Mouse (Mus musculus): ENCODE results near the gene Hic2.
"Not testable (repeated sequence)": the region's sequence is repeated elsewhere in the genome, so short reads cannot be mapped to it uniquely, and the experiment has no call there.

Hic2 gene

DNA sequence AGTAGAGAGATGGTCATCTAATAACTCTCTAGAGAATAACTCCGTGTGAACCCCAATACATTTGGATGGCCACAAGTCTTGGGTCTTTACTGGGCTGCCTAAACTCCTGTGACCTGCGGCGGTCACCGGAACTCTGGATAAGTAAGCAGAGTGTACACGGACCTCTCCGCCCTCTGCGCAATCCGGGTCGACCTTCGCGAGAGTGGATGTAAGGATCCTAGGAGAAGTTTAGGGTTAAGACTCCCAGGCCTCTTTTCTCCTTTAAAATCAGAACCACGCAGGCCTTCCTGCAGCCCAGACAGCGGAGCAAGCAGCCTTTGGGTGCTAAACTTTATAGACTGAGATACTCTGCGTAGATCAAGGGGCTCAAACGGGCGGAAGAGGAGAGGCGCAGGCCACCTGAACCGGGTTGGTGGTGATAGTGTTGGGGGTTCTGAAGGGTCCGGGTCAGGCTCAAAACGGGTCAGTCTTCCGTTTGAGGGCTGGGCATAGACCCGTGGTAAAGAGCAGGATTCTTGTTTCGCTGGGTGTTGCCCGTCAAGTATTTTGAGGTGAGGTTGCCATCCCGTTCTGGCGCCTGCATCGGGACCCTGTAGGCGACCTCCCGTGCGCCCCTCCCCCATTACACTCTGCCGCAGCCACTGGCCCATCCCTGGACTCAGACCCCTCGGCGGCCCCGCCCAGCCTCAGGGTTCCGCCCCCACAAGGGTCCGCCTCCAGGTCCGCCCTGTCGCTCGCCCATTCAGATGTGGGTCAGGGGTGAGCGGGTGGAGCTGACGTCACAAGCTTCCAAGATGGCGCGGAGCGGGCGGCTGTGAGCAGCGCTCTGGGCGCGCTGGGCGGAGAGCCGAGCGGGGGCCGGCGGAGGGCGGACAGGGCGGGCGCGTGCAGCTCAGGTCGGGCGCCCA lies at the start of gene Hic2:
TSS of gene Hic2 (plus strand) at position 779 of the 908 bp plus-strand sequence.
- peak; percentile 96 for DNase-seq (ENCODE audit: low spot score)

DNA sequence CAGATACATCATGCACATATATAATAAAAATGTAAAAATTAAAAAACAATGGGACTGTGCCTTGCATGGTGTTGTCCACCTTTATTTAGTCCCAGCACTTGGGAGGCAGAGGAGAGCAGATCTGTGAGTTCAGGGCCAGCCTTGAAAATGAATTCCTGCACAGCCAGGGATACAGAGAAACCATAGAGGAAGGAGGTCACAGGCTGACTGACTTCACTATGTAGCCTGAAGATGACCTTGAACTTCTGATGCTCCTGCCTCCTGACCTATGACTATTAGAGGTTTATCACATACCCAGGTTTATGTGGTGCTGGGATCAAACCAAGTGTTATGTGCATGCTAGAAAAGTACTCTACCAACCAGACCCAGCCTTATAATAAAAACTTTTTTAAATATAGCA lies 47.9 kb upstream of the Hic2 start:
- no peak for DNase-seq (ENCODE audit: low spot score)

DNA sequence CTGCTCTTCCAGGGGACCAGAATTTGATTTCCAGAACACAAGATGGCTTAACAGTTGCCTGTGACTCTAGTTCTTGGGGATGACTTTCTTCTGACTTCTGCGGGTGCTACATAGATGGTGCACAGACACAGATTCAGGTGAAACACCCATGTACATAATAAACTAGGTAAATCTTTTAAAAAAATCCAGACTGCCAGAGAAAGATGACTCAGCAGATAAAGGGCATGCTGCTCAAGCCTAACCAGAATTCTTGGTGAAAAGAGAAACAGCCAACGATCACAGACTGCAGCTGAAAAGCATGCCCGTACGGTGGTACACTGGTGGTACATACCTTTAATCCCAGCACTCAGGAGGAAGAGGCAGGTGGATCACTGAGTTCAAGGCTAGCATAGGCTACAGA lies 39.5 kb upstream of the Hic2 start:
- DNase-seq (ENCODE audit: low spot score): no peak

DNA sequence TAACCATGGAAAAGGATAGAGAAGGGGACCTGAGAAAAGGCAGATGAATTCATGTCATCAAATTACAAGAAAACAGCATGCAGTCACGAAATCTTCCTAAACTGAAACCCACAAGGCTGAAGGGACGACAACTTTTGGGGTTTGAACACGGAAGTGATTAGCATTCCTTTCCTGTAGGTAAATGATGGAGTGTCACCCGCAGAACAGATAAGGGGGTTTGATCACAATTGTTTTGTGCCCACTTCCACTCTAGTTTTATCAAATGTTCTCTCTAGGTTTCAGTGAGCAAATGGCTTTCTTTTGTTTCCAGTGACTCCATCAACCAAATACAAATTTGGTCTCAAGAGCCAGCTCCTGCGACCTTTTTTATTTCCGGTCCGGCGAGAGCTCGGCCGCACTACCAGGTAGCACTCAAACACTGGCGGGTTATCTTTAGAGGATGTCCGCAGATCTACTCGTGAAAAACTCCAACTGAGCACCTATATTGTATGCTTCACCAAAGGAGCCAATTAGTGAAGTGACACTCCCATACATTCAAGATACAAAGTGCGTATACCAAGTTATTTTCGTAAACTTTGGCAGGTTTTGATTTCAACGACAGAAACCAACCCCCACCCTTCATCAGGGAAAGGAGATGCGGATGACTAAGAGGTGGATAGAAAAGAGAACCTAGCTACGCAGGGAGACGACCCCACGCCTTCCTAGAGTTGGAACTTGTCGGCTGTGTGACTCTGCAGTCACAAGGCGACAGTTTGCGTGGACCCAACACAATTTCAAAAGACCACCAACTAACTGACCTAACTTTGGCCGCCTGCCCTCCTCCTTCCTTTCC lies 33.0 kb upstream of the Hic2 start:
- DNase-seq (ENCODE audit: low spot score): no peak

DNA sequence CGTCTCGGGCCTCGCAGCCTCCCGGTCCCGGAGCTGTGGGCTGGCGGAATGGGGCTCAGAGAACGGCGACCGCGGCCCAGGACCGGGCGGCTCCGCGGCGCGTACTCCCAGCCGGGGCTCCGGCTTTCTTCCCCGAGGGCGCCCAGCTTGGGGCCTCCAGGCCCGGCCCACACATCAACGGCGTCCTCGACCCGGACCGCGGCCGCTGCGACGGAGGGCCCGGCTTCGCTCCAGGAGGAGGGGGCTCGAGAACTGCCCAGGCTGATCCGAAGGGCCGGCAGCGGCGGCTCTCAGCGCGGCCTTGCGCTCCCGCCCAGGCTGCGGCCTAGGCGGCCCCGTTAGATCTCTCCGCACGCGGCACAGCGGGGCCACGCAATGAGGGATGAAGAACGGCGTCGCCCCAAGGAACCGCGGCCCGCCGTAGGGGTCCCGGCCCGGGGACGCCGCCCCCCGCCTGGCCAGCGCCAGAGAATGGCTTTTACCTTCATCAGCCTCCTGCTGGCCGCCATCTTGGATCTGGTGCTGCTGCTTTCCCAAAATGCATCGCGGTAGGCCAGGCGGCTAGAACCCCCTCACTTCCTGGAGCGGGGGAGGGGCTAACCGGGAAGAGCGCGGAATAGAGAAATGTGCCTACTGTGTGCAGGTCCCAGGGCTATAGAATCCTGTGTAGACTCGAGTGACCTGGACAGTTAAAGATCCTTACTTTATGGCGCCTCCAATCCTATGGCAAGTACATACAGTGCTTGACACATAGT lies 32.2 kb upstream of the Hic2 start:
- DNase-seq (ENCODE audit: low spot score): peak; percentile 90

DNA sequence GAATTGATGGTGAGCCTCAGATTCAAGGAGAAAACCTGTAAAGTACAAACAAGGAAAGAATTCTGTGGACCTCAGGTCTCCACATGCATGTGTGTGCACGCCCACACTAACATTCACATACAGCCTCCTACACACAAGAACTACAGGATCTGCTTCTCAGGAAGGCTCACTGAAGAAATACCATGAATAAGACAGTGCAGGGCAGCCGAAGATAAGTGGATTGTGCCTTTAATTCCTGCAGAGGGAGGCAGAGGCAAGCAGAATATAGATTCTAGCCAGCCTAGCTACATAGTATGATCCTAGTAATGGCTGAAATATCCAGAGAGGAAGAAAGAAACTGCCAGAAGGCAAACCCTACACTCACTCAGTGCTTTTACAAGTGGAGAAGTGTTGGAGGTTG lies 31.4 kb upstream of the Hic2 start:
- no peak for DNase-seq (ENCODE audit: low spot score)

DNA sequence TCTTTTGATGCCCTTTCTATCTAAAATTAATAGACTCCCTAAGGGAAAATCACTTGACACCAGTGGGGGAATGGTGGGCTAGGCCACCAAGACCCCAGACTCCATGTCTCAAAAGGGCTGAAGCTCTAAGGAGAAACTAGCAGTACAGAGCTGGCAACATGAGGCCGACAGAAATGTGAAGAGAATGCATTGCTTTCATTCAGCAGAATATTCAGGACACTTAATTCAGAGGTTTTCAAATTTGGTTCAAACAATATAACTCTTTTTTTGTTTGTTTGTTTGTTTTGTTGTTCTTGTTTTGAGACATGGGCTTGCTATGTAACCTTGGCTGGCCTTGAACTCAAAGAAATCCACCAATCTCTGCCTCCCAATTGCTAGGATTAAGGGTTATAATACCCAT lies 30.8 kb upstream of the Hic2 start, which contains the start of gene Ube2l3:
TSS of gene Ube2l3 (minus strand) at position 101 of the 400 bp plus-strand sequence.
- no peak for DNase-seq (ENCODE audit: low spot score)

DNA sequence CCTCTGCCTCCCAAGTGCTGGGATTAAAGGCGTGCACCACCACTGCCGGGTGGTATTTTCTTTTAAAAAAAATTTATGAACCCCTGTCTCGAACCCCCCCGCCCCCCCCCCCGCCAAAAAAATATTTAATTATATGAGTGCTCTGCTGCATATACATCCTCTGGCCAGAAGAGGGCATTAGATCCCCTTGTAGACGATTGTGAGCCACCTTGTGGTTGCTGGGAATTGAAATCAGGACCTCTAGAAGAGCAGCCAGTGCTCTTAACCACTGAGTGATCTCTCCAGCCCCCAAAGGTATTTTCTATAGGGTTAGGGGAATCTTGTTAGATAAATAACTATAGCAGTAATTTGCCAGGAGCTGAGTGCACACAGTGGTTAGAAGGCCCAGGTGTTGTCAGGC lies 28.4 kb upstream of the Hic2 start:
- DNase-seq (ENCODE audit: low spot score): no peak

DNA sequence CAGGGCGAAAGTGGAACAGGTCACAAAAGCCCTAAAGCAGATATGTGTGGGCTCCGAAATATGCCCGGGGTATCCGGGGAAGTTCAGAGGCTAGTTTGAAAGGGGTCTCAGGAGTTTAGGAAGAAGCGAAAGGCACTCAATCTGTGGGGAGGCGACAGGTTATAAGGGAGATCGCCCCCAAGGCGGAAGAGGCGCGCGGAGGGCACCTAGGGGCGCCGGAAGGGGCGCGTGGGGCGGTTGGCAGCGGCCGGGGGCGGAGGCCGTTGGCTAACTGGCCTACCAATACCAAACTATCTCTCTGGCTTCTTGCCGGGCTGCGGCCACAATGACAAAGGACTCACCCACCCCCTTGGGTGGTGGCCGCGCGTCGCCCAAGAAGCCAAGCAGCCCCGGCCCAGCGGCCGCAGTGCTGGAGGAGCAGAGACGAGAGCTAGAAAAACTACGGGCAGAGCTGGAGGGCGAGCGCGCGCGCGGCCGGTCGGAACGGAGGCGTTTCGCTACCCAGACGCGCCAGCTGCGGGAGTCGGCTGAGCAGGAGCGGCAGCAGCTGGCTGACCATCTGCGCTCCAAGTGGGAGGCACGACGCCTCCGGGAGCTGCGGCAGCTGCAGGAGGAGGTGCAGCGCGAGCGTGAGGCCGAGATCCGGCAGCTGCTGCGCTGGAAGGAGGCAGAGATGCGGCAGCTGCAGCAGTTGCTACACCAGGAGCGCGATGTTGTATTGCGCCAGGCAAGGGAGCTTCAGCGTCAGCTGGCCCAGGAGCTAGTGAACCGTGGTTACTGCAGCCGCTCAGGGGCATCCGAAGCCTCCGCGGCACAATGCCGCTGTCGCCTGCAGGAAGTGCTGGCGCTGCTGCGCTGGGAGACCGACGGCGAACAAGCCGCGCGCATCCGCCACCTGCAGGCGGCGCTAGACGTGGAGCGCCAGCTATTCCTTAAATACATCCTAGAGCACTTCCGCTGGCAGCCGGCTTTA lies 24.7 kb upstream of the Hic2 start, which contains the start of gene Rimbp3:
TSS of gene Rimbp3 (plus strand) at position 215 of the 973 bp plus-strand sequence.
- peak; percentile 89 for DNase-seq (ENCODE audit: low spot score)

DNA sequence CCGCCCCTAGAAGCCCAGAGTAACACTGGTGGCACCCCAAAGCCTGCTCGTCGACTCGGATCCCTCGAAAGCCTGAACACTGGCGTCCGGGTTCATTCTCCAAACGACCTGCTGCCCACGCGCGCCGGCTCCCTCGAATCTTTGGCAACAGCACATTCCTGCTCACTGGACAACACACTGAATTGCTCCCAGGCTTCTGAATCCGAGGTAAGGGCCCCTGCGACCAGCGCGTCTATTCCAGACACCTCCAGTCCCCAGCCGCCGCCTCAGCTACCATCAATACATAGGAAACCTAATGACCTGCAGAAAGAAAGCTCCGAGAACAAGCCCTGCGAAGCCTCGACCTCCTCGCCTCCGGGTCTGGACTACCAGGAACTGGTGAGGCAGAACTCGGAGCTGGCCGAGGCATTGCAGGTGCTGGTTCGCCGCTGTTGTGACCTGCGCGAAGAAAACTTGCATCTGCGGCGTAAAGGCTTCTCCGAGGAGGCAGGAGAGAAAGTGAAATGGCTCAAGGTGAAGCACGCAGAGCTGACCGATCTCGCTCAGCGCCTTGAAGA lies 23.9 kb upstream of the Hic2 start:
- DNase-seq (ENCODE audit: low spot score): no peak

DNA sequence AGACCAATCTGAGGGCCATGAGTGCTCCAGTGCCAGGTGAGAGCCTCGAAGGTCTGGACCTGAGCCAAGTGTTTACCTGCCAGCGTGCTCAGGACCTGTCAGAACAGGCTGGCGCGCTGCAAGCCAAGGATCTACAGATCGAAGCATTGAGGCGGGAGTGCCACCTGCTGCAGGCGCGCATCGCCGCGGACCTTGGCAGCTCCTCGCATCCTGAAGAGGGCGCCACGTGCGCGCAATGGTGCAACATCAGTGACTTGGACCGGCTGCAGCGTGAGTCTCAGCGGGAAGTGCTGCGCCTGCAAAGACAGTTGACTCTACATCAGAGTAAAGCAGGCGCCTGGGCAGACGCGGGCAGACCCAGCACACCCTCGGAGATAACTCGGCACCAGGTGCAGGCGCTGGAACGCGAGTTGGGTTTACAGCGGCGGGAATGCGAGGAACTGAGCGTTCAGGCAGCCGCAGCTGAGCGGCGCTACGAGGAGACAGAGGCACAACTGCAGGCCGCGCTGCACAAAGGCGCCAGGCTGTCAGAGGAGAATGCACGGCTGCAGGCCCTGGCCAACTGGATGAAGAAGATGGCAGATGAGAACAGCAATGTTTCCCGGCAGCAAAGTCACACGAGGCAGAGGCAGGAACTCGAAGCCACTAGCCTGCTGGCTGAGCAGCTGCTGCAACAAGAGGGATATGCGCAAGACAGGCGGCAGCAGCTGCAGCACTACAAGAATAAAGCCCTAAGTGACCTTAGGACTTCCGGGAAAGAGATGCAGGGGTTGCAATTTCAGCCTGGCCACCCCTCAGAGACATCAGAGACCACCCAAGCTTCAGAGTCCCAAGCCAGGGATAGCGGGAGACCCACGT lies 23.2 kb upstream of the Hic2 start:
- peak; percentile 91 for DNase-seq (ENCODE audit: low spot score)

DNA sequence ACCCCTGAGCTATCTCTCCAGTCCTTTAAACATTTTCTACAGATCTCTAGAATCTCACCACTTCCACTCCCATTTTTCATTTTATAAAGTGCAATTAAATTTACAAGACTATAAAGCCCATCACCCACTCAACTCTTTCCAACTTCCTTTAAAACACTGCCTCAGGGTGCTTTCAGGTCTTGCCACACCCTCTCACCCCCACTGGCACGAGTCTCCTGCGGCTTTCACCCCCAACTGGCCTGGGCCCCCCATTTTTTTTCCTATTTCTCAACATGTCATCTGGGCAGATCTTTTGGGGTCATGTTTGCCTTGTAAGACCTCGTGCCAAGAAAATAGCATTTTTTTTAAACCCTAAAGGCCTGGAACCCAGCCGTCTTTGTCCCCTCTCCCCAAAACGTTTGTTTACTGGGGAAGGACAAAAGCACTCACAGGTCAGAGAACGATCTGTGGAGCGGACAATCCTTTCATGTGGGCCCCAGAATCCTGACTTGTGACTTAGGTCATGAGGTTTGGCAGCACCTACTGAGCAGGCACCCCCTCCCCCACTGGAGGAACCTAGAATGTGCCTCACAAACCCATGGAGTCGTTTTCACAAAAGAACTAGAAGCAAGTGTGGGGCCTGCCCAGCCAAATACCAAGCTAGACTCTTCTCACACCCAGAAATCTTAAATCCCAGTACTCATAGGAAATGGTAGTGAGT lies 16.3 kb upstream of the Hic2 start:
- DNase-seq (ENCODE audit: low spot score): no peak

DNA sequence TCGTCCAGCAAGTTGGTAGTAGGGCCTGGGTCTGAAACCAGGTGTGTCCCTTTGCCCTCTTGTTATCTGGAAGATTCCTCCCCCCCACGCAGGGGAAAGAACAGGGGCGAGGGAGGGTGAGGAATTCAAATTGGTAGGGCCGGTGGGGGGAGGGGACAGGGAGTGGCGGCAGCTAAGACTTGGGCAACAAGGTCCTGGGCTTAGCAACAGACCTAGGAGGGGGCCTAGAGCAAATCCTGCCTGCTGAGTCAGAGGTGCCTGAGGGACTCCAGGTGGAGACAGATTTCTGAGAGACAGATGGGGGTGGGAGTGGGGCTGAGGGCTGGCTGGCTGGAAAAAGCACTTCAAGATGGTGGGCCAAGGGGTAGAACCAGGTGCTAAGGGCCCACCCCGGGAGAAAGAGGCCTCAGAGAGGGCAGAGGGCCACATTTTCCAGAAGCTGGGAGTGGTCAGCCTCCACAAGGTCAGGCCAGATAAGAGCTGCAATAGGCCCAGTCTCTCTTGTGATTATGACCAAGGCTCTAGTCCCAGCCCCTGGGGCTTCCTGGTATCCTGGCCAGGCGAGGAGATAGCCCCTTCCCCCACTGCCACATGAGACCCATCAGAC lies 13.1 kb upstream of the Hic2 start:
- DNase-seq (ENCODE audit: low spot score): no peak

DNA sequence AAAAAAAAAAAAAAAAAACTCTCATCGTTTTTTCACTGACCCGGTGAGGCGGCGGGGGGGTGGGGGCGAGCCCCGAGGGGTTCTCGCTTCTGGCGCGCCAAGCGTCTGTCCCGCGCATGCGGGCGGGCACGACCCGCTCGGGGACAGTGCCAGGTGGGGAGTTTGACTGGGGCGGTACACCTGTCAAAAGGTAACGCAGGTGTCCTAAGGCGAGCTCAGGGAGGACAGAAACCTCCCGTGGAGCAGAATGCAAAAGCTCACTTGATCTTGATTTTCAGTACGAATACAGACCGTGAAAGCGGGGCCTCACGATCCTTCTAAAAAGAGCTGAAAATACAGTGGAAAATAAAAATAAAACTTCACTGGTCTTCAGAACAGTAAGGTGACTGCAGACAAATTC lies 11.2 kb upstream of the Hic2 start:
- peak; percentile 100 for DNase-seq (ENCODE audit: low spot score)

DNA sequence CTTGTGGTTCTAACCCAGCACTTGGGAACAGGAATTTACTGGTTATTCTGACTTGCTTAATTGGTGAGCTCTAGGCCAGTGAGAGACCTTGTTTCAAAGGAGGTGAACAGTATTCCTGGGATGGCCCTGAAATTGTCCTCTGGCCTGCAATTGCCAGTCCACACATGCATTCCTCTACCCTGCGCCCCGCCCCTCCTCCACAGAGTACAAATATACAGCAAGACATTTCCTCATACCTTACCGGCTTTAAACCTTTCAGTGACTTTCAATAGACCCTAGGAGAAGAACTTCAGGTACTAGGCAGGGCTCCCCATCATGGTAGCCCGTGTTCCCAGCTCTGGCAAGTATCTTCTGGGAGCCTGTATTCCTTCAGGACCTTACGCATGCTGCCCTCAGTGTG lies 7.8 kb upstream of the Hic2 start:
- DNase-seq (ENCODE audit: low spot score): no peak

DNA sequence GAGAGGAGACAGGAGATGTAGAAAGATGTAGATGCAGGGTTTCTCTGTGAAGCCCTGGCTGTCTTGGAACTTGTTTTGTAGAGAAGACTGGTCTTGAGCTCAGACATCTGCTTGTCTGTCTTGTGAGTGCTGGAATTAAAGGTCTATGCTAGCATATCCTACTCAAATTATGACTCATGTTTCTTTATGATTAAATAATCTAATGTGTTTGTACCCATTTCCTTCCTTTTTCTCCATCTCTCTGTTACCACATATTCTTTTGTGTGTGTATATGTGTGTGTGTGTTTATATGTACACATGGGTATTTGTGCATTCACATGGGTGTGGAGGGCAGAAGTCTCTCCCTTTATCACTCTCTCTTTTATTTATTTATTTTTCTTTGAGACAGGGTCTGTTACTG lies 6.9 kb upstream of the Hic2 start:
- no peak for DNase-seq (ENCODE audit: low spot score)

DNA sequence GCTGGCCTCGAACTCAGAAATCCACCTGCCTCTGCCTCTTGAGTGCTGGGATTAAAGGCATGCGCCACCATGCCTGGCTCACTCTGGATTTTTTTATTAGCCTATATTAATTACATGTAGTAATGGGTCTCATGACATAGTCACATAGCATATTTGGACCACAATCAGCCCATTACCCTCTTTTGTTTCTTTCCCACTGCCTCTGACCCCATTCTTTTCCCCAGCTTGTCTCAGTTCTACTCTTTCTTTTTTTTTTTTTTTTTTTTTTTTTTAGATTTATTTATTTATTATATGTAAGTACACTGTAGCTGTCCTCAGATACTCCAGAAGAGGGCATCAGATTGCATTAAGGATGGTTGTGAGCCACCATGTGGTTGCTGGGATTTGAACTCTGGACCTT lies 1.8 kb upstream of the Hic2 start:
- not testable (repeated sequence) for DNase-seq (ENCODE audit: low spot score)

DNA sequence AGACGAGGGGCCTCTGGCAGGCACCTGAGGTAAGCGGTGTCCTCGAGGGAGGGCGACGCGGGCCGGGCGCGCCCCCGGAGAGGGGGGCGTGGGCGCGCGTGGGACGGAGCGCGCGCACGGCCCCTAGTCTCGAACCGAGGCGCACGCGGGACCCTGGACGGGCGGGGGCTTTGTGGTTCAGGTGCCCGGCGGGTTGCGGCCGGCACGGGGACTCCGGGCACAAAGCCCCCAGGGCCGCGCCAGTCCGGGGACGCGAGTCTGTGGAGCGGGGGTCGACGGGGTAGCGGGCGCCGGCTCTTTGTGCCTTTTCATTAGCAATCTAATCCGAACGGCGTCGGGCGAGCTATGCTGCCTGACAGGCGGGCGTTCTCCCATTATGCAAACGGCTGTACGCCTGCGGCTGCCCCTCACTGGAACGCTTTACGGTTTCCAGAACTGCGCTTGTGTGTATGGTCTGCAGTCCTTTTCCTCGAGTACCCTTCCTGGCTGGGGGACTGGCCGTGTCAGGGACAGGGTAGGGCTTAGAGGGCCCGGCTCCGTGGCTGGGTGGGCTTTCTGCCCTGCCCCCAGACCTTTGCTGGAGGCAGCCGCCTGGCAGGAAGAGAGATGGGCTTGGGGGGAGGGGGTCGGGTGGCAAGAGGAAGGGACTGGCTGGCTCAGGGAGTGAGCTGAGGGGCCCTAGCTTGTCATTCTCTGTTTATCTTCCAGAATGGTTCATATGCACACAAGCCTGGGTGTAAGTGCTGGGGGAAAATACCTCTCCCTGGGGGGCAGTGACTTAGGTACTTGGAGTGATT lies 528 bp downstream of the Hic2 start:
- DNase-seq (ENCODE audit: low spot score): peak; percentile 71

Measured in testis, postnatal 10 days (tissue).